Mouse (Mus musculus) layer of hippocampus, postnatal 14 days (tissue): ENCODE measurements around the gene Olfr935. TPM values are rescaled to one million over a fixed set of nuclear protein-coding genes. Genes with fewer than 3 reads are reported as not detected.
A peak's percentile ranks its signal among the peaks of the same experiment; 100 is the strongest.

ENCODE experiments used
- DNase-seq, 2 experiments: peaks; one replicate each; pipeline ENCODE4 v3.0.0; 2021 to 2022; ENCODE audit warnings: low spot score in 2 of 2, mixed read lengths in 1 of 2
- long read RNA-seq, 2 experiments: library from polyadenylated mRNA; stranded (forward); transcript quantifications; one replicate each; pipeline ENCODE4 v2.0.0; 2021
- microRNA-seq, 2 experiments: library from miRNA; unstranded; fragments of <30 nt; microRNA quantifications; one replicate each; pipeline ENCODE4 v1.2.0; 2021
- total RNA-seq, 2 experiments: library from RNA; stranded (reverse); gene quantifications; 2 replicates each; pipeline ENCODE4 v1.2.3; 2021

Olfr935 gene
- total RNA-seq = not detected
- long read RNA-seq, experiment 1 = 0 reads
- long read RNA-seq, experiment 2 = 0 reads

GRCm38 (mm10) chr9:38999583-38999982, at the start of gene Olfr935:
Olfr935 (minus strand) TSS chr9:38999683.
- DNase-seq = no peak

- no peak for DNase-seq
These were observed 23.8 kb upstream of the Olfr935 start, which contains the start of gene Olfr146 for GRCm38 (mm10) chr9:39023277-39023676. Olfr146 (minus strand) TSS chr9:39023377.

- no peak for DNase-seq
These were observed 11.3 kb downstream of the Olfr935 start, which contains the start of gene Olfr934 for GRCm38 (mm10) chr9:38988215-38988614. Olfr934 (minus strand) TSS chr9:38988315.

- DNase-seq = no peak
These were observed 27.5 kb downstream of the Olfr935 start, which contains the start of gene Olfr933 for GRCm38 (mm10) chr9:38972013-38972412. Olfr933 (plus strand) TSS chr9:38972313.

GRCm38 (mm10) chr9:38954124-38954416, 45.4 kb downstream of the Olfr935 start:
- DNase-seq = peak in 1 of 2 experiments; percentile 25

GRCm38 (mm10) chr9:38953401-38954123, 45.9 kb downstream of the Olfr935 start:
- DNase-seq = peak in 1 of 2 experiments; percentile 40

Small RNA genes within 50 kb of the gene (microRNA-seq; reads per million reads assigned to microRNA genes)
- 0 reads per million in 2 experiments for gene Gm25529

Other genes with a start within 250 kb of the Olfr935 start
- gene Olfr920, start 247.4 kb downstream of the Olfr935 start, total RNA-seq = under 1 TPM in 1 of 2 experiments, not detected in 1; 0.07 TPM
- gene Olfr921, start 226.6 kb downstream of the Olfr935 start, total RNA-seq = not detected
- gene Olfr922, start 185.1 kb downstream of the Olfr935 start, total RNA-seq = not detected
- not detected for gene Olfr923, start 173.1 kb downstream of the Olfr935 start, total RNA-seq
- gene Olfr924, start 155.2 kb downstream of the Olfr935 start, total RNA-seq = not detected
- gene Olfr26, start 144.6 kb downstream of the Olfr935 start, total RNA-seq = not detected
- not detected for gene Olfr926, start 122.6 kb downstream of the Olfr935 start, total RNA-seq
- not detected for gene Olfr930, start 69.9 kb downstream of the Olfr935 start, total RNA-seq
- not detected for gene Olfr933, start 27.4 kb downstream of the Olfr935 start, total RNA-seq
- gene Olfr934, start 11.4 kb downstream of the Olfr935 start, total RNA-seq = not detected
- gene Olfr146, start 23.7 kb upstream of the Olfr935 start, total RNA-seq = not detected
- not detected for gene Olfr937, start 65.3 kb upstream of the Olfr935 start, total RNA-seq
- gene Olfr938, start 79.2 kb upstream of the Olfr935 start, total RNA-seq = not detected
- not detected for gene Olfr27, start 128.4 kb upstream of the Olfr935 start, total RNA-seq
- gene Olfr943, start 166.6 kb upstream of the Olfr935 start, total RNA-seq = not detected
- gene Olfr944, start 202.2 kb upstream of the Olfr935 start, total RNA-seq = not detected